In the genomic region with DNA sequence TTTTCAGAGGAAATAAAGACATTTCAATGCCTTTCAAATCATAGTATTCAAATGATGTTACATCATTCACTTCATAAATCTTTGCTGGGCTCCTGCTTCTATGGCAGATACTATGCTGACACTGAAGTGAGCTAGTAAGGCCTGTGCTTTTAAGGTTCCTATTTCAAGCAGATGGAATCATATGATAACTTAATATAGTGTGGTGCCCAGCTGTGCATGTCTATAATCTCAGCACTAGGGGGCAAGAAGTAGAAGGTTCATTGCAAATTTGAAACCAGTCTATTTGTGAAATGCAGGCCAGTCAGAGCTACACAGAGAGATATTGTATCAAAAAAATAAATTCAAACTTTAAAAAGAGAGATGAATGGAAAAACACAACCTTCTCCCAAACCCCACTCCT, we compare ENCODE assay signal across 12 mouse cellular contexts.
"Had no signal": no experiment of that assay in that cellular context is flagged by ENCODE, and none has a peak within 500 bp of the region (broad histone marks: within the 10 kb centered on the region; RNA-seq: fewer than 3 reads in every experiment).

No protein-coding gene starts in this region.

- H3K4me2 ChIP-seq: neural tube, embryonic 15.5 days; stomach, embryonic 15.5 days had no signal

- H3K27me3 ChIP-seq: neural tube, embryonic 15.5 days; stomach, embryonic 15.5 days had no signal

- H3K4me1 ChIP-seq: midbrain, embryonic 10.5 days; neural tube, embryonic 15.5 days; stomach, embryonic 15.5 days had no signal

- ATAC-seq: inflammation-experienced regulatory T-cells, adult 6 months; intestine, postnatal 0 days had no signal

- H3K9ac ChIP-seq: liver, embryonic 14.5 days; neural tube, embryonic 15.5 days; stomach, embryonic 15.5 days had no signal

- H3K9me3 ChIP-seq: midbrain, embryonic 10.5 days; neural tube, embryonic 15.5 days; stomach, embryonic 15.5 days had no signal

- H3K4me3 ChIP-seq: midbrain, embryonic 10.5 days; myocyte; neural tube, embryonic 15.5 days; stomach, embryonic 15.5 days had no signal

- DNase-seq: kidney, adult 8-10 months; kidney, postnatal 36 days; lung, adult 18-20 months; spleen, adult 18-20 months; thymus, postnatal 36 days had no signal

- H3K36me3 ChIP-seq: midbrain, embryonic 10.5 days; neural tube, embryonic 15.5 days; stomach, embryonic 15.5 days had no signal

- H3K27ac ChIP-seq: liver, embryonic 14.5 days; midbrain, embryonic 10.5 days; neural tube, embryonic 15.5 days; stomach, embryonic 15.5 days had no signal
